Mouse (Mus musculus) neutrophil, adult 5-6 weeks (primary cell): ENCODE data around the gene Sox5. TPM values are rescaled to one million over a fixed set of nuclear protein-coding genes. Genes with fewer than 3 reads are reported as not detected.

Experiments
- ATAC-seq: fragments of 151-379, 151-347 bp; 2 replicates; pipeline ENCODE4 v1.8.0; 2017; ENCODE audit warnings: mild to moderate bottlenecking, moderate TSS enrichment; ENCODE audit not compliant: insufficient number of reproducible peaks, poor library complexity, low FRiP score, severe bottlenecking; ENCODE audit errors: extremely low read depth
- total RNA-seq: library from RNA; stranded (forward); fragments of 200-1000 nt; gene quantifications from 2 replicates; pipeline ENCODE4 v1.2.3, GENCODE M21; 2017

Gene Sox5
- total RNA-seq, 1 experiment from 2014 or later, result 0.70 TPM

DNA sequence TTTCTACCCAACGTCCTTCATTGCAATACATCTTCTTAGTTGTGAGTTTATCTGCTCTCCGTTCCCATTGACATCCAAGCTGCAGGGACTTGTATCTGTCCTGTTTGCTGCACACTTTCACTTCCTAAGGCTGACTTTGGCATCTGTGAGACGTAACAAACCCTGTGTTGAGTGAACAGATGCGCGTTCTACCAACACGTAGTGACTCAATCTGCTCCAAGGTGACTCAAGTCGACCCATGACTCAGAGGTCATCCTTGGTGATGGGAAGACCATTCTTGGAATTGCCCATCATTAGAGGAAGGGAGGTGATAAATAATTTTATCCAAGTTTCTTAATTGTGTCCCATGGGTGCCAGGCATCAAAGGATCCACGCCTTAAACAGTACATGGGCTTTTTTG, 719.3 kb downstream of the Sox5 start:
- ATAC-seq, result no peak

DNA sequence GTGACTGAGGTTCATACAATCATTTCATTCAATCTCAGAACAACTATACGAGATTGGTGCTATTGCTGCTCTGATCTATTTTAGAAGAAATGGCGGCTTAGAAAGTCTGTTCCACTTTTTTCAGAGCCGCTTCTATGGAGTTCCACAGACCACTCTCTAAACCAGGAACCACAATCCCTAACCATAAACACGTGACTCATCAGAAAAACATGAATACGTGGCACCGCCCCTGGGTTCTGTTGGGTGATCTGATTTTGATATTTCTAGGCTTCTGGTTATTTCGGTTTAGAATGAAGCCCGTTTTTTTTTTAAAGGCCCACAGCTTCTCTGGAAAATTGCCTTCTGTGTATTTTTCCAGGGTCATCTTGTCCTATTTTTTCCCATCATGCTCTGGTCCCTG, 720.0 kb downstream of the Sox5 start:
- ATAC-seq, result no peak

DNA sequence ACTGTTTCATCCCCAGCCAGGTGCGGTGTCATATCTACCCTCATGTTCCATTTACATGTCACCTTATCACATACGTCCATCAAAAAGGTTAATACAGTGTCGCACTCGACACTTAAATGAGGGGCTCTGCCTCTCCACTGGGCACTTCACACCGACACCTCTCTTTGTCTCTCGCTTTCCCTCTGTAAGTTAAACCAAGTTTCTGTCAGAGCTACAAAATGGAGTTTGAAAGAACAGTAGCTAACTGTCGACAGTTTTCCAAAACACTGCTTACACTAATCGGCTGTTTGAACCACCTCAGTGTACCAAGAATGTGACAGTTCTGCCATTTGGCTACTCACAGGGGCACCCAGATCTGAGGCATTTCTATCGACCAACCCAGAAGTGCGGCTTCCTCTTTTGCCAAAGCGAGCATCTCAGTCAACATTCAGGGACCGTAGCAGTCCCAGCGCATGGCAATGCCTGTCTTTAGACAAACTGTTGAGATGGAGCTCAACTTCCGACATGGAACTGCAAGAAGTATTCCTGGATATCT, 724.6 kb downstream of the Sox5 start:
- ATAC-seq, result no peak

DNA sequence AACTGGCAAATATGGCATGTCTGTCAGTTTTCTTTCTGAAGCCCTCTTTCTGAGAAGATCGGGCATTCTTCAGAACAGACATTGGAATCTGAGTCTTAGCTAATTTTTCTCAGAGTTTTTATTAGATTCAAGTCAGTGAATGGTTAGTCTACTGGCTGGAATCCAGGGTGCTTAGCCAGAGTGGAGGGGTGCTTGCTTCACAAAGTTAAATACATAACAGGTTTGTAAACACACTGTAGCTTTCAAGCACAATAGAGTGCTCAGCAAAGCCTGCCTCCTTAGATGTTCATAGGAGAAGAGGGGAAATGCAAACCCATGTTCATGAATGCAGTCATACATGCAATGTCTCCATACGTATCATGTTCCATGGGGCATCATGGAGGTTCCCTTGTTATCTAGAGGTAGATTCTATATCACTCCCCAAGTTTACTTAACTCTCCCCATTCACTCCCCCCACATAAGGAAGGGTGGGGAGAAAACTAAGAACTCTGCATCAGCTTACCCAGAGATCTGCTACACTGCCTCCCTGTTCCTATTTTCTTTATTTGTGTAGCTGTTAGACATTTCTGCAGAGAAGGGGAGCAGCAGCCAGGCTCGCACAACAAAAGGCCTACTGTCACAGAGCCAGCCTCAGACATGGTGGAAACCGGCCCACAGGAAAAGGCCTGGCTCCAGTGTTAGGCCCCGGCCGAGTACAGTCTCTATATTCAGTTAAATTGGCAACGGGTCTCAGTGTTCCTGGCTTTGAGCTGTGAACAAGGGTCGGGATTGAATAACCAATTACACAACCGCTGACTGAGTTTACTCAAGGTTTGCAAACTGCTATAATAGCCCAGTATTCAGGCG, 725.3 kb downstream of the Sox5 start:
- ATAC-seq, result no peak

DNA sequence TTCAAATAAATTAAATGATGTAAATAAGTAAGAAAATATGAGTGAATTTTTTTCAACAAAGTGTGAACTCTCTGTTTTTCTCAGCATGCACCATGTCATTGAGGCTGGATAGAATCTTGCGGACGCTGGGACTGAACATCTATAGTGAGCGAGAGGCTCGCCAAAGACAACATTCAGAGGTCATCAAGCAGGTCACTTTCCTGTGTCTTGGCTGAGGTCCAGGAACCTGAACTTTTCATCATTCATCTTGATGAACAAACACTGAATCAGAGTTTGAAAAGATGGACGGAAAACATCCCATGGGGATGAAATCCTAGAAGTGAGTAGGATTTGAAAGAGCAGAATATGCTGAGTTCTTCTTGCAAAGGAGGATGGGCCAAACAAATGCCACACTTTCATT, 729.3 kb downstream of the Sox5 start:
- ATAC-seq, result no peak

DNA sequence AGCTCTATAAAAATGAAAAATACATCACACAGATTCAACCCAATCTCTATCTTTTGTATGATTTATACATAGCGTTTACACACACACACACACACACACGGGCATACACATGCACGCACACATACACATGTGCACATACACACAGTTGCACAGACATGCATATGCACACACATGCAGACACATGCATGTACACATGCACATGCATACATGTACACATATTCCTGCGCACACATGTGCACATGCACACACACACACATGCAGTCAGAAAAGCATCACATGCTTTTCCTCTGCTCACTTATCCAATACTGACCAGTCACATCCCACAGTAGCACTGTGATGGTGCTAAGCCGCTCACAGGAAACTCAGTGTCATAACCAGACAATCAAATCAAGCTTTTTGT, 730.5 kb downstream of the Sox5 start:
- no peak for ATAC-seq

DNA sequence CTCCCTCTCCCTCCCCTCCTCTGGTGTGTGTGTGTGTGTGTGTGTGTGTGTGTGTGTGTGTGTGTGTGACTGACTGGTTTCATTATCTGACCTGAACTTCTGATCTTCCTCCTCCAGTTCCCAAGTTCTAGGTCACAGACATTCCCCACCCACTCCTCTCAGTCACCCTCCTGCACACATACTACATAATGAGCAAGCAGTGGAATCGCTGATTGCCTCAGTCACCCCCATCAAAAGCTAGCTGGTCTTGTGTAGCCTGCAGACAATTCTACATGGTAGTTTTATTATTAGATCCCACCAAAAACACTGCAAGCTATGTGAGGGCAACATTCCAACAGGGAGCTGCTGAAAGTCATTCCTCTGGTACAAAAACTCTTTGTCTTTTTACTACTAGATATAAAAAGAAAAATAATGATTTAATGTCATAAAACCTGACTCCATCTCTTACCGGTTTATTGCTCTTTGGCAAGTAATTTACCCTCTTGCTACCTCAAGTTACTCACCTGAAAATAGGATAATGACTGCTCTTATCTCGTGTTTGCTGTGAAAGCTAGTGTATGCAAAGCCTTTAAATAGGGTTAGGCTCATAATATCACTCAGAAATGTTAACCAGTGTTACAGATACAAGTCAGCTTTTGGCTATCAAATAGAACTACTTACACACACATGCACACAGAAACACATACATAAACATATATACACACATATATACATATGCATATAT, 733.4 kb downstream of the Sox5 start:
- ATAC-seq, result no peak

DNA sequence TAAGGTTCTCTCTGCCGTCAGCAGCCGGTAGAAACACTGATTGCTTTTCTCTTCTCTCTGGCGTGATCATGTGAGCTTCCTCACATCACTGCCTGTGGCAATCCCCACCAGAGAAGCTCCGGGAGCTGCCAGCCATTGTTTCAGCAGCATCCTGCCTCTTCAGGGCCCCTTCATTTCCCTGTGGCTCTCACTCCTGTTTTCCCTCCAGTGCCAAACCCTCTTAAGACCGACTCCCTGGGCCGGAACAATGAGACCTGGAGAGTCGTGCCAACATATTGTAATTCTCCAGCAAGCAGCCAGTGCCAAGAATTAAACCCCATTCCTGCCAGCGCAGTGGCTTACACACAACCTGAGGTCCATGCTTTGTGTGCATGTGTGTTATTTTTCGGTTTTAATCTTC, 736.3 kb downstream of the Sox5 start:
- ATAC-seq, result no peak

DNA sequence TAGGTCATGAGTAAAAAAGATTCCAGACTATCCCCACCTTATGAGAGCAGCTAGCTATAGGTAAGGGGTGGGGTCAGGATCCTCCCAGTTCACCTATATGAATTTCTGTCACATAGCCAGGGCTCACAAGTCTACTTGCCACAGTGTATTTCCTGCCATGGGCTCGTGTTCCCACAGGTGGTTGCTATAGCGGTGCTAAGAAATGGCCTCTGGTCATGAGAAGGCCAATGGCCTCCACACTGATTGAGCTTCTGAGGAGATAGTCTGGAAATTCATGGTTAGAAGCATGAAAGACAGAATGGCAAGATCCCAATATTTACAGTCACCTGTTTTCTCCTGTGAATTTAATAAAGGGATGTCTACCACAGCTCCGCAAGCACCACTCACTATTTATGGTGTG, 737.4 kb downstream of the Sox5 start:
- no peak for ATAC-seq

DNA sequence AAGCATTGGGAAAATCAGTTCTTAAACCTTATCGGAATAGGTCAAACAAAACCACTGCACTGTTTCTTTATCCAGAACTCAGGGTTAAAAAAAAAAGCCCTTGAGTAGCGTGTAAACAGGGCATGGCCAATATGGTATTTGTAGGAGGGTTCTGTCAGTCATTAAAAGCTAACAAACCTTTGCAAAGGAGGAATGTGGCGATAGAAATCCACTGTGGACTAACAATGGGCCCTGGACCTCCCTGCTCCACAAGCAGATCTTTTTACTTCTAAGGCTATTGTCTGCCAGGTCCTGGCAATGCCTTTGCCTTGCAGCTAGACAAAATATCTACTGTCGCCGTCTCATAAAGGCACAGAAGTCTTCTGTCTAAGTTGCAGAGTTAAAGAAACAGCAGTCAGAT, 738.8 kb downstream of the Sox5 start:
- no peak for ATAC-seq

DNA sequence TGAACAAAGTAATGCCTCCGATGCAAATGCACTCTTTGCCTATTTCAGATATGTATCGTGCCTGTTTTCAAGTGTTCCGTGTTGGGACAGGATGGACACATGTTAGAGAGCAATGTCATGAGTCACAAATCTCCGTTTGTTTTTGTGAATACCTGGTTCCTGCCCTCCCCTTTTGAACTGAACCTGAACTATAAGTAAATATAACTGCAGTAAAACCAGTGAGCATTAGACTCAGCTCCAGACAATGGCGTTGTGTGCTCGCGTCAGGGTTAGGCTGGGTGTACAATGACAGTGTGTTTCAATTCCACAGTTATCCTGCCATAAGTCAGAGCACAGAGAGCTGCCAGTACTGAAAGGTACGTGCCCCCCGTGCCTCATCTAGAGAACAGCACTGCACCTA, 739.8 kb downstream of the Sox5 start:
- no peak for ATAC-seq

DNA sequence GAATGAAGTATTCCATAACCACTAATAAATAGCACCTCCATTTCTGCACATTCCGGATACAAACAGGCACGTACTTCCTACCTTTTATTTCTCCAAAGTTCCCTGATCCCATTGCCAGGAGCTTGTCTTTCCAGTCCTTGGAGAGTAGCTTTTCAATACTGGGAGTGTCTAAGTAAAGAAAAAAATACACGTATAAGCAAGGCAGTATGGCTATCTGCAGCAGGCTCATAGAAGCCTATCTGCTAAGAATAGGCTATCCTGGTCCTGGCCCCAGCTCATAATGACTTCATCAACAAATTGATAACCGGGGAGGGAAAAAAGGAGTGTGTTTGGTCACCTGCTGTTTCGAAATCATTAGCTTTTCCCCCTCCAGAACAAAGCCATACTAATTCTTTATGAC, 740.6 kb downstream of the Sox5 start:
- no peak for ATAC-seq

DNA sequence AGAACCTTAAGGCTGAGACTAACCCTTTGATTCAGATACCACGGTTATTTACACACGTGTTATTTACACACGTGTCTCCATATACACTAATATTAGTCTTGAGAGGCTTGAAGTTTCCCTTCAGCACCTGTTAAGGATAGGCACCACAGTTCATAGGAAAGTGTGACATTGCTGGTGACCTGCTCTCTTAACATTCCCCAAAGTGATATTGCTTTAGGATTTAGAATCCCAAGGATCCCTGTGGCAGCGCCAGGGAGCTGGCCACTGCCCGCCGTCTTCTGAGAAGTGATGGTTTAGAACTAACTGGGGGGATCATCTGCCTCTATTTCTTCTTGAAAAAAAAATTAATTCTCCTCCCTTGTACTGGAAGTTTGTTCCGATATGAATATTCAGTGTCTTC, 741.4 kb downstream of the Sox5 start:
- ATAC-seq, result no peak

DNA sequence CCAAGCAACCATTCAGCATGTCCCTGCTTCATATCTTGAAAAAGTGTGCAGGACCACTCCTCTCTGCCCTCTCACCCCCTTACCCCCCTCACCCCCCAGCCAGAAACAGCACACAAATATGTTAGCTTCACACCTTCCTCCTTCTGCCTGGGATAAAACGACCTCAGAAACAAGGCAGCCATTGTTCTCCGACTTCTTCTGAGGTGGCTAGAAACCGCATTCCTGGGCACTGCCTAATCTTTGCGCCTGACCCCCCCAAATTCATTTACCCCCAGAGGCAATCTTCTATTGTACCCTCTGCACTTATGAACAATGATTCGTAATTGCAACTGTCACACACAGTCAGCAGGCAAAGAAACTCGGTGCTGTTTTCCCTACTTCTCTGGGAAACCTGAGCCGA, 742.6 kb downstream of the Sox5 start:
- ATAC-seq, result no peak

DNA sequence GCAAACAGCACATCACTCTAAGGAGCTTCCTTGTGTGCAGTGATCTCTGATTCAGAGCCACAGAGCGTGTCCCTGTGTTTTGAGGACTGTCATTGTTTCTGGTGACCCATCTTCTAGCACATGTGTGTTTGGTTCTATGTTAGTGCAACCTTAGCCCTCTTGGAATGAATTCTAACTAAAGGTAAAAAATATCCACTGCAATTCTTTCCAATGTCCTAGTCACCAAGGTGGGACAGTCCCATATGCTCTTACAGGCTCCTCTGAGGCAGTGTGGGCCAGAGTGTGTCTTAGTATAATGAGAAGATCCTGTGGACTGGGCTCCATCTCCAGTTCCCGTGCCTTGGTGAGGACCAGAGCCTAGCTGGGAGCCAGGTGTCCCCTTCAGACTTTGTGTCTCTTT, 748.6 kb downstream of the Sox5 start:
- no peak for ATAC-seq

DNA sequence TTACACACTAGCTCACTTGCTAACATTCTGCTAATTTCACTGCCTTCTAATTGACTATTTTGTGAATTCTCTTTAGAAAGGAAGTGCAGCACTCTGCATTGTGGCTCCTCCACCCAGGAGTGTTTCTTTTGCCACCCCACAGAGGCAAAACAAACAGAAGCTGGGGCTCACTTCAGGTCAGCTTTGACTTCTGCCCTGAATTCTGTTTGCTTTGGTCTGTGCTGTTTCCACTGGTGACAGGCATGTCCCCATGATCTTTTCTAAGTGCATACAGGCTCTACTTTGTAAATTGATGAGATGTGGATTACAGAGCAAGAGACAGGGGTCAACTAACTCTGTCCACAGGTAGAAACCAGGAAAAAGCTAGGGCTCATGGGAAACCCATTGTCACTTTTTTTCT, 764.8 kb downstream of the Sox5 start:
- ATAC-seq, result no peak

DNA sequence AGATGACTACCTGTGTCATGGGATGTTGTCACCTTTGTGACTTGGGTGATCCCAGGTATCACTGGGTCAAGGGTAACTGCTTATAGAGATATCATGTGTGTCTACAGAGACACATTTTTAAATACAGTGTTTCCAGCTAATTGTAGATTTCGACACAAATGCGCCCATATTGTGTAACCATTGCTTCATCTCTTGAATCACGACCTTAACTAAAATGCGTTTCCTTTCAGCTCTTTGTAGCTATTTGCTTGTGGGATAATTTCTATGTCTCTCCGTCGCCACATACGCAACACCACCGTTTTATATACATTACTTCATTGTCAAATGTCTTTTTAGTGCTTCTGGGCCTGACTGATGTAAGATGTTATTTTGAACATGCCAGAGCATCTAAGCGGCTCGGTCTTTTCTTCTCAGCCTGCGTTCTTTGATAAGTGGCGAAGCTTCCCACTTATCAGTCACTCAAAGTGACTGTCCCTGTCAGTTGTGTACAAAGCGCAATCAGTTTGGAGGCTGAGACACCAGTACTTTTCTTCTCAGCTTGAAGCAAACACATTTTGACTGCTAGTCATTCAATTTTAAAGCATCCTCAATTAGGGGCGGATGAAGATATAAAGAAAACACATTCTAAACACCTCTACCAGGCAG, 769.8 kb downstream of the Sox5 start:
- no peak for ATAC-seq

DNA sequence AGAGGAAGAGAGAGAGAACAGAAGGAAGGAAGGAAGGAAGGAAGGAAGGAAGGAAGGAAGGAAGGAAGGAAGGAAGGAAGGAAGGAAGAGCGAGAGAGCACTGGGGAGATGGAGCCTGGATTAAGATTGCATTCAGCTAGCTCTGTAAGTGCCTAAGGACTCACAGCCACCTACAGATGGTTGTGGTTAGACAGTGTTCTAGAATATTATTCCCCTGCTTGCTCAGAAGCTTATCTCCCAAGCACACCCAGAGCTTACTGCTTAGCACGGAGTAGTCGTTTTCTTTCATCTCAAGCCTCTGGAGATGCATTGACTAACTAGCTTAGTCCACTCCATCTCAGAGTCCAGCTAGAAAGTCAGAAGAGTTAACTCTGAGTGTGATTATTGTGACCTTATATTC, 770.8 kb downstream of the Sox5 start:
- ATAC-seq, result no peak

DNA sequence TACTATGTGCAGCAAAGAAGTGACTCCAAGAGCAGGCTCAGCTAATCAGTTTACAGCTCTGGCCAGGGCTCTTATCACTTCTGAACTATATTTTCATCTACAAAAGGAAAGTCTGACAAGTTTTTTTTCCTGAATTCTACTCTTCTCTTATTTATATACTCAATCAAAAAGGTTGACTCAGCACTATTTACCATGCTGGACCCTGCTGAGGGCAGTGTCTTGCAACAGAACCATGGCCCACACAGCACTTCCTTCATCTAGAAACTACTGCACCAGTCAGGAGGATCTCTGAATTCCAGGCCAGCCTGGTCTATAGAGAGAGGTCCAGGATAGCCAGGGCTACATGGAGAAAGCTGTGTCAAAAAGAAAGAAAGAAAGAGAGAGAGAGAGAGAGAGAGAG, 771.5 kb downstream of the Sox5 start:
- no peak for ATAC-seq

DNA sequence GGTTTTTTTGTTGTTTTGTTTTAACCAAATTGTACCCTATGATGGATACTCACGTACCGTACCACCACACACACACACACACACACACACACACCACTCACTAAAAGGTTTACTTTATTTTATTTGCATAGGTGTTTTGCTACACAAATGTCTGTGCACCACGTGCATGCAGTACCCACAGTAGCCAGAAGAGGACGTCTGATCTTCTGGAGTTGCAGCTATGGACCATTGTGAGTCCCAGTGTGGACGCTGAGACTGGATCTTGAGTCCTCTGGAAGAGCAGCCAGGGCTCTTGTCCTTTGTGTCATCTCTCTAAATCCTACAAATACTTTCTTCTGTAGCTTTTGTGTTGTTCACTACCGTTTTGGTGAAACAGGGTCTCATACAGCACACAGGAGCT, 776.6 kb downstream of the Sox5 start:
- ATAC-seq, result no peak
